In the genomic region with DNA sequence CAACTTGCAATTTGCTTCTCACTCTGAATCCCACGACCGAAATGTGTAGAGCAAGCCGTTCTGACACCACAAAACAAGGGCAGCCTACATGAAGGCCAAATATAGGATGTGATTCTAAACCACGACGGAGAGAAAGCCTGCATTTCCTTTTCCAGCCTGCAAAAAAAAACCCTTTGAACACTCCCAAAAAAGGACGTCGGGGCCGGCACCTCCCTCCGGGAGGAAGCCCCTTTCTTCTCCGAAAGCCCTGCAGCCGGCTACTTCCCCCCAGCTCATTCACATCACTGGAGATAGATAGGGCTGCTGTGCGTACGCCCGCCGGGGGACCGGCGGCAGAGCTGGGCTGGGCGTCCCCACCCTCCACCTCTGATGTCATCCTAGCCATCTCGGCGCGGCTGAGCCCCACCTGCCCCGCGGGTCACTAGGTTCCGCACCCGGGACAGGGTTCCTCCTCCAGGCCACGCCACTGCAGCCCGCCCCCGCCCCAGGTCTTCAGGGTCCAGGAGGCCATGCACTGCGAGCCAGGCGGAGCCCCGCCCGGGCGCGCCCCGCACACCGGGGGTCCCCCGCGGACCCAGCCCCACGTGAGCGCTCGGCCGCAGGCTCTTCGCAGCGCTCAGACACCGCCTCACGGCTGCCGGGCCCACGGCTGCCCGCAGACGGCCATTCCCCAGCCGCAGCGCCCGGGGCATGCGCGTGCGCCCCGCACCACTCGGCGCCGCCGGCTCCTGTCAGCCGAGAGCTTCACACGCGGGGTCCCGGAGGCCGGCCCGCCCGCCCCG, we compare ENCODE assay signal across 8 mouse cellular contexts. TPM values are rescaled to one million over a fixed set of nuclear protein-coding genes. Genes with fewer than 3 reads are reported as not detected.
DNase-seq lines count a peak whose midpoint lies in the region; ATAC-seq lines count a peak whose summit lies in the region.

No protein-coding gene starts in this region.

- peak; percentile 59 for ATAC-seq in common myeloid progenitor, adult 5-6 weeks (replicated peaks; ENCODE audit: low read depth, poor library complexity, severe bottlenecking)
- ATAC-seq in inflammation-experienced regulatory T-cells, adult 6 months, result peak; percentile 48
- ATAC-seq in limb, embryonic 13.5 days (ENCODE audit: low FRiP score, low read depth), result peak; percentile 57
- ATAC-seq in midbrain, embryonic 13.5 days, result peak; percentile 82

- H3K4me3 ChIP-seq in limb, embryonic 13.5 days, result peak overlapping the region; percentile 97
- peak overlapping the region; percentile 99 for H3K4me3 ChIP-seq in midbrain, embryonic 13.5 days (replicated peaks)

- H3K27ac ChIP-seq in limb, embryonic 13.5 days, result peak overlapping the region; percentile 91
- H3K27ac ChIP-seq in midbrain, embryonic 13.5 days, result peak overlapping the region; percentile 99

- under 1% methylated on average over 69 of the region's 69 CpGs for WGBS in limb, embryonic 13.5 days
- WGBS in midbrain, embryonic 13.5 days, result under 1% methylated on average over 68 of the region's 69 CpGs

- H3K9me3 ChIP-seq in limb, embryonic 13.5 days, result no peaks in the 10 kb centered on the region
- H3K9me3 ChIP-seq in midbrain, embryonic 13.5 days, result no peaks in the 10 kb centered on the region

- H3K4me1 ChIP-seq in limb, embryonic 13.5 days, result peaks cover 30% of the 10 kb centered on the region
- H3K4me1 ChIP-seq in midbrain, embryonic 13.5 days (replicated peaks), result peaks cover 50% of the 10 kb centered on the region

- H3K9ac ChIP-seq in limb, embryonic 13.5 days, result peak overlapping the region; percentile 88
- H3K9ac ChIP-seq in midbrain, embryonic 13.5 days (replicated peaks), result peak overlapping the region; percentile 99

- peak; percentile 32 for DNase-seq in ovary, postnatal 14 days (ENCODE audit: low spot score)
- no peak for DNase-seq in ovary, postnatal 10 days (ENCODE audit: low spot score)
- peak; percentile 60 for DNase-seq in gastrocnemius, postnatal 25 days
- peak; percentile 63 to 67 for DNase-seq in spleen, postnatal 14 days (ENCODE audit: low spot score in 2 of 2)

- H3K27me3 ChIP-seq in limb, embryonic 13.5 days, result no peaks in the 10 kb centered on the region
- H3K27me3 ChIP-seq in midbrain, embryonic 13.5 days, result no peaks in the 10 kb centered on the region

- no peaks in the 10 kb centered on the region for H3K36me3 ChIP-seq in limb, embryonic 13.5 days
- H3K36me3 ChIP-seq in midbrain, embryonic 13.5 days, result no peaks in the 10 kb centered on the region

- peak overlapping the region; percentile 87 for H3K4me2 ChIP-seq in limb, embryonic 13.5 days (replicated peaks)
- peak overlapping the region; percentile 67 for H3K4me2 ChIP-seq in midbrain, embryonic 13.5 days (replicated peaks)

RNA-seq across cellular contexts. Expression of gene Coro1c, which starts 0.6 kb away (rescaled TPM):
- total RNA-seq in common myeloid progenitor, adult 5-6 weeks (2017), result 92.4 and 106 TPM in 2 replicates
- total RNA-seq in gastrocnemius, postnatal 25 days (2021), result 10 to 100 TPM; 11.9 to 17.1 TPM
- 10 to 100 TPM; 46.6 to 88.2 (median 57.2) TPM for polyA plus RNA-seq in inflammation-experienced regulatory T-cells, adult 6 months (2017; shearing (Covaris generic))
- 83.1 and 90.2 TPM in 2 replicates for polyA plus RNA-seq in limb, embryonic 13.5 days (2015; fragmentation: Nextera tagmentation; extraction: Ambion mirVana)
- polyA plus RNA-seq in midbrain, embryonic 13.5 days (2015; fragmentation: Nextera tagmentation; extraction: Ambion mirVana), result 214 and 215 TPM in 2 replicates
